Mouse (Mus musculus) kidney, postnatal 25 days (tissue): ENCODE data around the gene Slxl1.
"Not testable (repeated sequence)": the region's sequence is repeated elsewhere in the genome, so short reads cannot be mapped to it uniquely, and the experiment has no call there.

Source experiments
- DNase-seq, 2 experiments: peaks; one replicate each; pipeline ENCODE4 v3.0.0; 2021; ENCODE audit warnings: mixed read lengths in 2 of 2

Slxl1 gene

DNA sequence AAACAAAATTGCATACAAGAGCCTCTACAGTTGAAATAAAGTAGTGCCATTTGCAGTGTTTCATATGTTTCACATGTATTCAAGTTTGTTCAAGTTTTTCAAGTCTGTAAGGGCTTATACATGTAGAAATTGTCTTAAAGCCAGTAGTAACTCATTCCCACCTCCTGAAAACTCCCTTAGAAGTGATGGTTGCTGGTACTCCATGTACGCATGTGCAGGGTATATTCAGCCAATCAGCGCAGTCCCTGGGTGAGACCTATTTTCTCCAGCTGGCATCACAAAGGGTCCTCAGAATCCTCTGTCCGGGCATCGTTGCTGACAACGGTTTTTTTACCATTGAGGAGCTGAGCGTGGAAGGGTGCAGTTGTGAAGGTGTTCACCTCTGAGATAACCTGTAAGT, at the start of gene Slxl1:
Gene Slxl1 (plus strand): TSS at position 301 of the 400 bp plus-strand sequence.
- DNase-seq, result not testable (repeated sequence)
